Mouse (Mus musculus): ENCODE measurements around the gene Tubg1.
"Not testable (repeated sequence)": the region's sequence is repeated elsewhere in the genome, so short reads cannot be mapped to it uniquely, and the experiment has no call there.

DNA sequence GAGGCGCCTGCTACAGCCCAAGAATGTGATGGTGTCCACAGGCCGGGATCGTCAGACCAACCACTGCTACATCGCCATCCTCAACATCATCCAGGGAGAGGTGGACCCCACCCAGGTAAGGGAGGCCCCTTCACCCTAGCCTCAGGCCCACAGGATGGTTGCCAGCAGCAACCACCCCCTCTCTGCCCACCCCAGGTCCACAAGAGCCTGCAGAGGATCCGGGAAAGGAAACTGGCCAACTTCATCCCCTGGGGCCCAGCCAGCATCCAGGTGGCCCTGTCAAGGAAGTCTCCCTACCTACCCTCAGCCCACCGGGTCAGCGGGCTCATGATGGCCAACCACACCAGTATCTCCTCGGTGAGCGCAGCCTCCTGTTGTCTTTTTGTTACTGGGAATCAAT lies 5.3 kb downstream of the Tubg1 start:
- TF ChIP-seq CTCF (IDR thresholded peaks at IDR 0.05; ENCODE audit: low read depth, low read length); POLR2A (IDR thresholded peaks at IDR 0.05; ENCODE audit: borderline replicate concordance, low read depth, low read length): not testable (repeated sequence)
